Mouse (Mus musculus) lung, adult 2 months (tissue): ENCODE measurements around the gene Gpr3.

Experiments
- CTCF ChIP-seq: fragments of 200-500 bp; IDR thresholded peaks from 2 replicates; pipeline ENCODE4 v1.5.1; 2011; ENCODE audit warnings: mild to moderate bottlenecking, low read length, control low read depth; ENCODE audit not compliant: insufficient read depth
- POLR2A ChIP-seq: fragments of 200-500 bp; IDR thresholded peaks from 2 replicates; pipeline ENCODE4 v1.6.1; 2011; ENCODE audit warnings: low read depth, mild to moderate bottlenecking, control low read depth, low read length, borderline replicate concordance; ENCODE audit errors: extremely low read depth

DNA sequence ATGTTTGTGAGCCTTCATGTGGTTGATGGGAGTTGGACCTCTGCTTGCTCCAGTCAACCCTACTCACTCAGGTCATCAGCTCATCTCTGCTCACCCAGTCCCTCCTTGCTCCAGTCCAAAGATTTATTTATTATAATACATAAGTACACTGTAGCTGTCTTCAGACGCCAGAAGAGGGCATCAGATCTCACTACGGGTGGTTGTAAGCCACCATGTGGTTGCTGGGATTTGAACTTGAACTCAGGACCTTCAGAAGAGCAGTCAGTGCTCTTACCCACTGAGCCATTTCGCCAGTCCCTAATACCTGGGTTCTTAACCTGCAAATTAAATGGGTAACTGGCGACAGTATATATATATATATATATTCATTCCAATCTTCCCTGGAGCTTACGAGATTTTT is 23.1 kb upstream of the Gpr3 start:
- TF ChIP-seq CTCF (no peak), POLR2A (no peak)
